Mouse (Mus musculus): ENCODE data around the gene Trpc2. TPM values are rescaled to one million over a fixed set of nuclear protein-coding genes. Genes with fewer than 3 reads are reported as not detected.
"Not testable (repeated sequence)": the region's sequence is repeated elsewhere in the genome, so short reads cannot be mapped to it uniquely, and the experiment has no call there.

Trpc2 gene
- polyA plus RNA-seq (2014; fragmentation: Nextera tagmentation; extraction: Ambion mirVana): not detected in 2 replicates

DNA sequence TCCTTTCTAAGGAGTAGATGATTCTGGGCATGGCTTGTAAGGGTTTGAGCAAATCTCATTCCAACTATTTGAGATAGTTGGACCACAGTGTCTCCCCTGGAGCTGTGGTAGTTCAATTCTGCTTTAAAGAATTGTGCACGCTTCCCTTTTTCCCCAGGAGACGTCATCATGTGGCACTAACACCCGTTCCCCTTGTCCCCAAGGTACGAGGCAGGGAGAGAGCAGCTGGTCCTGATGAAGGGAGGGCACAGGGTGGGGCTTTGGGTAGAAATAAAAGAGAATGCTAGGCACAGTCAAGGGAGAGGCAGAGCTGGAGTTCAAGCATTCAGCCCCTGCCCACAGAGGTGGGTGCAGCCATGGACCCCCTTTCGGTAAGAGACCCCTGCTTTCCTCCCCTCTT, at the start of gene Trpc2:
TSS of gene Trpc2 (plus strand) at position 301 of the 400 bp plus-strand sequence.
- H3K36me3 ChIP-seq (ENCODE audit: control insufficient read depth, insufficient read depth, low read length): peaks cover 59% of the 10 kb centered on the region
- H3K27ac ChIP-seq (ENCODE audit: low read depth, low read length): no peak within 1 kb of the TSS
- H3K4me1 ChIP-seq (ENCODE audit: control insufficient read depth, insufficient read depth, low read length): no peaks in the 10 kb centered on the region
- ATAC-seq (ENCODE audit: low FRiP score, low TSS enrichment): no peak
- no peak within 1 kb of the TSS for H3K4me2 ChIP-seq (replicated peaks; ENCODE audit: low read depth, low read length)
- no peaks in the 10 kb centered on the region for H3K27me3 ChIP-seq (ENCODE audit: control insufficient read depth, insufficient read depth, low read length)
- WGBS: 90% methylated on average over 5 of the region's 5 CpGs
- no peak within 1 kb of the TSS for H3K4me3 ChIP-seq (ENCODE audit: low read length)
- no peaks in the 10 kb centered on the region for H3K9me3 ChIP-seq (ENCODE audit: control insufficient read depth, low read length)
- no peak within 1 kb of the TSS for H3K9ac ChIP-seq (ENCODE audit: low read depth, low read length)

DNA sequence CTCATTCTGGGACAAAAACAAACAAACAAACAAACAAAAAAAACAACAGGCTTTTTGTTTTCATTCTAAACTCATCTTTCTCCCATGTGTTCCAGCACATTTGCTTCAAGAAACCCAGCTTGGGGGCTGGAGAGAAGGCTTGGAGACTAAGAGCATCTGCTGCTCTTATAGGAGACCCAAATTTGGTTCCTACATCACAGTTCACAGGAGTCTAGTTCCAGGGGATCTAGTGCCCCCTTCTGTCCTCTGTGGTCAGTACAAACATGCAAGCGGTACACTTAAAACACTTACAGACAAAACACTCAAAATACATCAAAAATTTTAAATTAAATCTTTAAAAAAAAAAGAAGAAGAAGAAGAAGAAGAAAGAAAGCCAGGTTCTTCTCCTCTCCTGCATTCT, 48.0 kb upstream of the Trpc2 start:
- no peaks in the 10 kb centered on the region for H3K27me3 ChIP-seq (ENCODE audit: control insufficient read depth, insufficient read depth, low read length)
- H3K4me1 ChIP-seq (ENCODE audit: control insufficient read depth, insufficient read depth, low read length): no peaks in the 10 kb centered on the region
- H3K4me3 ChIP-seq (ENCODE audit: low read length): no peak overlapping the region
- no peaks in the 10 kb centered on the region for H3K9me3 ChIP-seq (ENCODE audit: control insufficient read depth, low read length)
- no peak overlapping the region for H3K27ac ChIP-seq (ENCODE audit: low read depth, low read length)
- H3K9ac ChIP-seq (ENCODE audit: low read depth, low read length): no peak overlapping the region
- peaks cover 92% of the 10 kb centered on the region for H3K36me3 ChIP-seq (ENCODE audit: control insufficient read depth, insufficient read depth, low read length)
- 94% methylated on average over 1 of the region's 1 CpGs for WGBS
- no peak overlapping the region for H3K4me2 ChIP-seq (replicated peaks; ENCODE audit: low read depth, low read length)
- no peak for ATAC-seq (ENCODE audit: low FRiP score, low TSS enrichment)

DNA sequence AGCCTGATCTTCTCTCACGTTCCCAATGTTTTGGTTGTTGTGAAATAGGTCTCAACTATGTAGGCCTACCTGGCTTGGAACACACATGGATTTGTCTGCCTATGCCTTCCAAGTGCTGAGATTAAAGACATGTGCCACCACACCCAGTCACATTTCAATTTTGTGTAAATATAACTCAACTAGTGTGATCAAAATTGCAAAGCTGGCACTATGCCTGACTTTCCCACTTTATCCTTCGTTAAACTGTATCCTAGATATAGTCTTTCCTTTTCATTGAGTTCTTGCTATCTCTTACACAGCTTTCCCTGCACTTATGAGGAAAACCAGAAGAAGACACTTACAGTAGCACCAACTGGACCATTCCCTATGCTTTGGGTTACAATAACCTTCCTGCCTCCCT, 47.4 kb upstream of the Trpc2 start:
- Histone ChIP-seq H3K9me3 (ENCODE audit: control insufficient read depth, low read length) (no peaks in the 10 kb centered on the region), H3K4me1 (ENCODE audit: control insufficient read depth, insufficient read depth, low read length) (no peaks in the 10 kb centered on the region)

DNA sequence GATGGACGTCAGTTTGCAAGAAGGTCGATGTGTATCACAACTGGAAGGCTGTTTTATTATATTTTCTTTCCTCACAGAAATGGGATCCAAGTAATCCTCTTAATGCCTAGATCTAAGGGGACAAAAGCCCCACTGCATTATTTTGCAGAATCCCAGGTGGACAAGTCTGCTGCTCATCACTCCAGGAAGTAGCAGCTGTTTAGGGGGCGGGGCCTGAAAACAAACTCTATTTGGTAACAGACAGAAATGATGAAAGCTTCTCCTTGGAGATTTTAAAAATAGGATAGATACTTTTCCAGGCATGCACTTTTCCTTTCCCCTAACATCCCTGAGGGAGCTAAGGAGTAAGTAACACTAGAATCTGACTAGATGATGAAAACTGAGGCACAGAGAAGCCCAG, 45.6 kb upstream of the Trpc2 start:
- peaks cover 83% of the 10 kb centered on the region for H3K36me3 ChIP-seq (ENCODE audit: control insufficient read depth, insufficient read depth, low read length)
- no peak overlapping the region for H3K27ac ChIP-seq (ENCODE audit: low read depth, low read length)
- ATAC-seq (ENCODE audit: low FRiP score, low TSS enrichment): no peak
- H3K9me3 ChIP-seq (ENCODE audit: control insufficient read depth, low read length): no peaks in the 10 kb centered on the region
- no peak overlapping the region for H3K9ac ChIP-seq (ENCODE audit: low read depth, low read length)
- WGBS: 93% methylated on average over 3 of the region's 3 CpGs
- no peak overlapping the region for H3K4me3 ChIP-seq (ENCODE audit: low read length)
- H3K4me1 ChIP-seq (ENCODE audit: control insufficient read depth, insufficient read depth, low read length): no peaks in the 10 kb centered on the region
- H3K27me3 ChIP-seq (ENCODE audit: control insufficient read depth, insufficient read depth, low read length): no peaks in the 10 kb centered on the region
- H3K4me2 ChIP-seq (replicated peaks; ENCODE audit: low read depth, low read length): no peak overlapping the region

More for the DNA sequence above, 47.4 kb upstream of the Trpc2 start:
- Histone ChIP-seq H3K9ac (ENCODE audit: low read depth, low read length) (no peak overlapping the region), H3K27me3 (ENCODE audit: control insufficient read depth, insufficient read depth, low read length) (no peaks in the 10 kb centered on the region), H3K36me3 (ENCODE audit: control insufficient read depth, insufficient read depth, low read length) (peaks cover 94% of the 10 kb centered on the region), H3K4me3 (ENCODE audit: low read length) (no peak overlapping the region), H3K27ac (ENCODE audit: low read depth, low read length) (no peak overlapping the region), H3K4me2 (replicated peaks; ENCODE audit: low read depth, low read length) (no peak overlapping the region)
- no peak for ATAC-seq (ENCODE audit: low FRiP score, low TSS enrichment)
- WGBS: 97% methylated on average over 2 of the region's 2 CpGs

- H3K9ac ChIP-seq (ENCODE audit: low read depth, low read length): no peak overlapping the region
- no peak overlapping the region for H3K4me3 ChIP-seq (ENCODE audit: low read length)
- H3K4me1 ChIP-seq (ENCODE audit: control insufficient read depth, insufficient read depth, low read length): no peaks in the 10 kb centered on the region
- 67% methylated on average over 2 of the region's 2 CpGs for whole genome bisulfite sequencing
- H3K9me3 ChIP-seq (ENCODE audit: control insufficient read depth, low read length): no peaks in the 10 kb centered on the region
- H3K27ac ChIP-seq (ENCODE audit: low read depth, low read length): no peak overlapping the region
- no peak overlapping the region for H3K4me2 ChIP-seq (replicated peaks; ENCODE audit: low read depth, low read length)
- no peaks in the 10 kb centered on the region for H3K27me3 ChIP-seq (ENCODE audit: control insufficient read depth, insufficient read depth, low read length)
- ATAC-seq (ENCODE audit: low FRiP score, low TSS enrichment): no peak
- peaks cover 35% of the 10 kb centered on the region for H3K36me3 ChIP-seq (ENCODE audit: control insufficient read depth, insufficient read depth, low read length)
Measured at GRCm38 (mm10) chr7:102042314-102042713, 40.6 kb upstream of the Trpc2 start.

GRCm38 (mm10) chr7:102048524-102048923, 34.4 kb upstream of the Trpc2 start:
- H3K4me3 ChIP-seq (ENCODE audit: low read length); H3K36me3 ChIP-seq (ENCODE audit: control insufficient read depth, insufficient read depth, low read length); H3K27ac ChIP-seq (ENCODE audit: low read depth, low read length); H3K4me1 ChIP-seq (ENCODE audit: control insufficient read depth, insufficient read depth, low read length); H3K9me3 ChIP-seq (ENCODE audit: control insufficient read depth, low read length); H3K4me2 ChIP-seq (replicated peaks; ENCODE audit: low read depth, low read length); ATAC-seq (ENCODE audit: low FRiP score, low TSS enrichment); H3K9ac ChIP-seq (ENCODE audit: low read depth, low read length); H3K27me3 ChIP-seq (ENCODE audit: control insufficient read depth, insufficient read depth, low read length): not testable (repeated sequence)

- Histone ChIP-seq H3K4me3 (ENCODE audit: low read length) (no peak overlapping the region), H3K27ac (ENCODE audit: low read depth, low read length) (no peak overlapping the region), H3K4me2 (replicated peaks; ENCODE audit: low read depth, low read length) (no peak overlapping the region), H3K27me3 (ENCODE audit: control insufficient read depth, insufficient read depth, low read length) (no peaks in the 10 kb centered on the region), H3K9me3 (ENCODE audit: control insufficient read depth, low read length) (no peaks in the 10 kb centered on the region), H3K9ac (ENCODE audit: low read depth, low read length) (no peak overlapping the region), H3K36me3 (ENCODE audit: control insufficient read depth, insufficient read depth, low read length) (peaks cover 18% of the 10 kb centered on the region; the same call in 1 of the 2 replicates), H3K4me1 (ENCODE audit: control insufficient read depth, insufficient read depth, low read length) (peaks cover 6% of the 10 kb centered on the region; the same call in 1 of the 2 replicates)
- no peak for ATAC-seq (ENCODE audit: low FRiP score, low TSS enrichment)
- WGBS: 93% methylated on average over 3 of the region's 3 CpGs
Measured at GRCm38 (mm10) chr7:102061353-102061752, 21.6 kb upstream of the Trpc2 start.

- Histone ChIP-seq H3K36me3 (ENCODE audit: control insufficient read depth, insufficient read depth, low read length) (peaks cover 13% of the 10 kb centered on the region; the same call in 1 of the 2 replicates), H3K9ac (ENCODE audit: low read depth, low read length) (no peak overlapping the region), H3K4me1 (ENCODE audit: control insufficient read depth, insufficient read depth, low read length) (peaks cover 10% of the 10 kb centered on the region; the same call in 1 of the 2 replicates), H3K4me2 (replicated peaks; ENCODE audit: low read depth, low read length) (no peak overlapping the region), H3K9me3 (ENCODE audit: control insufficient read depth, low read length) (no peaks in the 10 kb centered on the region), H3K27ac (ENCODE audit: low read depth, low read length) (no peak overlapping the region), H3K27me3 (ENCODE audit: control insufficient read depth, insufficient read depth, low read length) (no peaks in the 10 kb centered on the region), H3K4me3 (ENCODE audit: low read length) (no peak overlapping the region)
- ATAC-seq (ENCODE audit: low FRiP score, low TSS enrichment): no peak
- 76% methylated on average over 1 of the region's 1 CpGs for WGBS
Measured at GRCm38 (mm10) chr7:102062203-102062602, 20.7 kb upstream of the Trpc2 start.

GRCm38 (mm10) chr7:102063891-102064290, 19.0 kb upstream of the Trpc2 start:
- Histone ChIP-seq H3K36me3 (ENCODE audit: control insufficient read depth, insufficient read depth, low read length) (peaks cover 12% of the 10 kb centered on the region; the same call in 1 of the 2 replicates), H3K27ac (ENCODE audit: low read depth, low read length) (no peak overlapping the region)

More at GRCm38 (mm10) chr7:102063891-102064290, 19.0 kb upstream of the Trpc2 start:
- H3K9me3 ChIP-seq (ENCODE audit: control insufficient read depth, low read length): no peaks in the 10 kb centered on the region
- H3K4me2 ChIP-seq (replicated peaks; ENCODE audit: low read depth, low read length): peak overlapping the region; percentile 57
- H3K4me3 ChIP-seq (ENCODE audit: low read length): peak overlapping the region; percentile 84
- H3K27me3 ChIP-seq (ENCODE audit: control insufficient read depth, insufficient read depth, low read length): no peaks in the 10 kb centered on the region
- 75% methylated on average over 9 of the region's 9 CpGs for WGBS
- H3K9ac ChIP-seq (ENCODE audit: low read depth, low read length): no peak overlapping the region
- peaks cover 10% of the 10 kb centered on the region; the same call in 1 of the 2 replicates for H3K4me1 ChIP-seq (ENCODE audit: control insufficient read depth, insufficient read depth, low read length)
- no peak for ATAC-seq (ENCODE audit: low FRiP score, low TSS enrichment)

Data from kidney, embryonic 14.5 days (tissue).